Mouse (Mus musculus) forebrain, embryonic 10.5 days (tissue): ENCODE results near the gene Frem3. TPM values are rescaled to one million over a fixed set of nuclear protein-coding genes. Genes with fewer than 3 reads are reported as not detected.

ENCODE experiments used
- DNase-seq: peaks from one replicate; pipeline ENCODE4 v3.0.0-alpha.2; 2017; ENCODE audit warnings: low spot score; ENCODE audit errors: extremely low spot score
- H3K27ac ChIP-seq: fragments of 300-500 bp; sonication (generic); 2 replicates; pipeline ENCODE4 v1.5.1; 2016; ENCODE audit warnings: mild to moderate bottlenecking
- H3K27me3 ChIP-seq: fragments of 300-500 bp; sonication (generic); 2 replicates; pipeline ENCODE4 v1.6.1; 2016; ENCODE audit warnings: mild to moderate bottlenecking; ENCODE audit not compliant: poor library complexity, severe bottlenecking
- H3K36me3 ChIP-seq: fragments of 300-500 bp; sonication (generic); replicated peaks from 2 replicates; pipeline ENCODE4 v1.6.1; 2016; ENCODE audit warnings: mild to moderate bottlenecking, moderate library complexity
- H3K4me1 ChIP-seq: fragments of 300-500 bp; sonication (generic); 2 replicates; pipeline ENCODE4 v1.6.1; 2016
- H3K4me3 ChIP-seq: fragments of 300-500 bp; sonication (generic); 2 replicates; pipeline ENCODE4 v1.5.1; 2016; ENCODE audit warnings: mild to moderate bottlenecking, moderate library complexity
- H3K9me3 ChIP-seq: fragments of 300-500 bp; sonication (generic); 2 replicates; pipeline ENCODE4 v1.6.1; 2016; ENCODE audit warnings: mild to moderate bottlenecking, moderate library complexity
- WGBS: fragments of 180-500 bp; shearing (Covaris S2); methylation state at CpG from one replicate; pipeline ENCODE4 v1.1.7; 2016; 5-methylcytosine and 5-hydroxymethylcytosine counted together
- polyA plus RNA-seq: library from polyadenylated mRNA; unstranded; fragments of >200 nt; fragmentation: Nextera tagmentation; extraction: Ambion mirVana; gene quantifications from 2 replicates; pipeline ENCODE4 v1.2.1, GENCODE M21; 2016

Frem3 gene
- polyA plus RNA-seq, 1 experiment from 2014 or later, result not detected

- Histone ChIP-seq H3K4me1 (peaks cover 9% of the 10 kb centered on the region), H3K27me3 (no peaks in the 10 kb centered on the region), H3K9me3 (no peaks in the 10 kb centered on the region), H3K27ac (no peak overlapping the region), H3K36me3 (no peaks in the 10 kb centered on the region), H3K4me3 (no peak overlapping the region)
- 58% methylated on average over 3 of the region's 3 CpGs for WGBS
- DNase-seq, result no peak
Measured at GRCm38 (mm10) chr8:80619787-80620186, 8.9 kb downstream of the Frem3 start.

GRCm38 (mm10) chr8:80647394-80647793 lies 36.5 kb downstream of the Frem3 start:
- Histone ChIP-seq H3K36me3 (no peaks in the 10 kb centered on the region), H3K4me3 (no peak overlapping the region), H3K4me1 (no peaks in the 10 kb centered on the region), H3K27me3 (no peaks in the 10 kb centered on the region), H3K27ac (no peak overlapping the region), H3K9me3 (no peaks in the 10 kb centered on the region)
- 81% methylated on average over 6 of the region's 6 CpGs for WGBS
- no peak for DNase-seq

DNA sequence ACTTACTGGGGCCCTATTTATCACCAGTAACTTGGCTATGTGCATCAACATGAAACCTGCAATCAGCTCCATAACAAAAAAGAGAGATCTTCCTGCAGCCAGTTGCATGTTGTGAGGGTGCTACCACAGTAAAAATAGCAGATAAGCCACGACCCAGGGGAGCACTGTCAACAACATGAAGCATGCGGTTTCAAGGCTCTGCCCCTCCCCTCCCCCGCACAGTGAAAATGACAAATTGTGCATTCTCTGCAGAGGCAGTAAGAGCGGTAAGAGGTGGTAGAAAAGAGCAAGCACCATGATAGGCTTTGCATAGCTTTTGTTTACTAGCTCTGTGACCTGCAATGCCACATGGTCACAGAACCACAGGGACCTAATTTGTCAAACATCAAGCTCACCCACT lies 46.8 kb downstream of the Frem3 start:
- H3K9me3 ChIP-seq, result no peaks in the 10 kb centered on the region
- no peaks in the 10 kb centered on the region for H3K27me3 ChIP-seq
- no peak overlapping the region for H3K4me3 ChIP-seq
- H3K27ac ChIP-seq, result no peak overlapping the region
- DNase-seq, result no peak
- no peaks in the 10 kb centered on the region for H3K36me3 ChIP-seq
- 64% methylated on average over 4 of the region's 4 CpGs for WGBS
- peaks cover 4% of the 10 kb centered on the region; the same call in 1 of the 2 replicates for H3K4me1 ChIP-seq

GRCm38 (mm10) chr8:80661055-80661454 lies 50.2 kb downstream of the Frem3 start:
- Histone ChIP-seq H3K27ac (no peak overlapping the region), H3K27me3 (no peaks in the 10 kb centered on the region), H3K9me3 (no peaks in the 10 kb centered on the region), H3K36me3 (no peaks in the 10 kb centered on the region), H3K4me3 (no peak overlapping the region), H3K4me1 (peaks cover 4% of the 10 kb centered on the region; the same call in 1 of the 2 replicates)
- 81% methylated on average over 4 of the region's 4 CpGs for whole genome bisulfite sequencing
- DNase-seq, result no peak

- WGBS, result 86% methylated on average over 3 of the region's 3 CpGs
- H3K4me3 ChIP-seq, result no peak overlapping the region
Measured at GRCm38 (mm10) chr8:80663476-80663875, 52.6 kb downstream of the Frem3 start.

GRCm38 (mm10) chr8:80669277-80669901 lies 58.5 kb downstream of the Frem3 start:
- Histone ChIP-seq H3K4me1 (no peaks in the 10 kb centered on the region), H3K27ac (no peak overlapping the region), H3K36me3 (no peaks in the 10 kb centered on the region), H3K4me3 (no peak overlapping the region), H3K9me3 (no peaks in the 10 kb centered on the region), H3K27me3 (no peaks in the 10 kb centered on the region)
- 80% methylated on average over 17 of the region's 17 CpGs for WGBS
- no peak for DNase-seq

More at GRCm38 (mm10) chr8:80663476-80663875, 52.6 kb downstream of the Frem3 start:
- Histone ChIP-seq H3K4me1 (no peaks in the 10 kb centered on the region), H3K36me3 (no peaks in the 10 kb centered on the region), H3K27me3 (no peaks in the 10 kb centered on the region), H3K9me3 (no peaks in the 10 kb centered on the region), H3K27ac (no peak overlapping the region)
- DNase-seq, result no peak

- DNase-seq, result no peak
- Histone ChIP-seq H3K27me3 (no peaks in the 10 kb centered on the region), H3K4me1 (no peaks in the 10 kb centered on the region), H3K4me3 (no peak overlapping the region), H3K36me3 (no peaks in the 10 kb centered on the region), H3K27ac (no peak overlapping the region), H3K9me3 (no peaks in the 10 kb centered on the region)
- WGBS, result 87% methylated on average over 5 of the region's 5 CpGs
Measured at GRCm38 (mm10) chr8:80682594-80682993, 71.7 kb downstream of the Frem3 start.

DNA sequence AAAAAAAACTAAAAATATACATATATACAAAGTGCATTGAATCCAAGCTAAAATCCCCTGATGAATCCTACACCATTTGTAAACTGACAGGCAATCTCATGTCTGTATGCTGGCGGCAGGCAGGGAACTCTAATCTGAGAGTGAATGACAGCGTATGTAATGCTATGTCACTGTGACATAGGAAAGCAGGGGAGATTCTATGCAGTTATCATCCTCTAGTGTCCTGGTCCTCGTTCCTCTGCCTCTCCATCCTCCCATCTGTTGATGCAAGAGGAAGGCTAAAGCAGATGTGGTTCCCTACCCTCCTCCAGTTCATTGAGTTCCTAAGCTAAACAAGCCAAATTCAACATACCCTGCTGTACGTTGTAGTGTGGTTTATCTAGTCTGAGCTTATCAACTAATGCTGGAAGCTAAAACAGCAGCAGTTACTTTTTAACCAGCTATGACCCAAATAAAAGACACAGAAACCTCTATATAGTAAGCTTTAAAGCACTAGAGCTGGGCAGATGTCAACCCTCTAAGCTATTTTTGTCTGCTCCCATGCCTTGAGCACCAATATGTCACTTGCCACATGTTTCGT lies 73.0 kb downstream of the Frem3 start:
- no peaks in the 10 kb centered on the region for H3K36me3 ChIP-seq
- no peaks in the 10 kb centered on the region for H3K4me1 ChIP-seq
- H3K27me3 ChIP-seq, result no peaks in the 10 kb centered on the region
- no peak overlapping the region for H3K27ac ChIP-seq
- H3K4me3 ChIP-seq, result no peak overlapping the region
- WGBS, result 89% methylated on average over 5 of the region's 5 CpGs
- DNase-seq, result no peak
- no peaks in the 10 kb centered on the region for H3K9me3 ChIP-seq

DNA sequence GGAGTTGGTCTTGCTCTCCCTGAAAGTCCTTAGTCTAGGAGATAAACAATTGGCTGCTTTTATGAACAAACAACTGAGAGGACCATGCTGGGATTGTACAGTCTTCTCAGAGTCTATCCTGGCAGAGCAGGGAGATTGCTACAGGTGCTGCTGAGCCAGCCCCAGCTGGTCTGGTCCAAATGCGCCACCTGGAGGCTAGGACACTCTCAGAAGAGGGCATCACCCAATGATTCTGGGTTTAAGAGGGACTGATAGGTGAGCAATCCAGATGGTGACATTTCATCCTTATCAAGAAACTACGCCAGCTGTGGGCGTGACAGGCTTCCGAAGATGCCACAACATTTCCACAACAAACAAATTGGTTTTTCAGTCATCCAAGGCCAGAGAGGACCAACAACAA lies 77.3 kb downstream of the Frem3 start:
- H3K4me3 ChIP-seq, result no peak overlapping the region
- DNase-seq, result peak; percentile 39
- no peak overlapping the region for H3K27ac ChIP-seq
- WGBS, result 66% methylated on average over 4 of the region's 4 CpGs
- H3K9me3 ChIP-seq, result no peaks in the 10 kb centered on the region
- no peaks in the 10 kb centered on the region for H3K27me3 ChIP-seq
- H3K36me3 ChIP-seq, result no peaks in the 10 kb centered on the region
- no peaks in the 10 kb centered on the region for H3K4me1 ChIP-seq

GRCm38 (mm10) chr8:80710670-80711400 lies 100.0 kb downstream of the Frem3 start:
- 0 out of 2 replicates have a peak, but pooled peaks cover 5% of the 10 kb centered on the region for H3K9me3 ChIP-seq
- peaks cover 100% of the 10 kb centered on the region for H3K36me3 ChIP-seq
- DNase-seq, result no peak
- WGBS, result 80% methylated on average over 4 of the region's 4 CpGs
- H3K4me1 ChIP-seq, result no peaks in the 10 kb centered on the region
- no peaks in the 10 kb centered on the region for H3K27me3 ChIP-seq
- H3K27ac ChIP-seq, result no peak overlapping the region
- H3K4me3 ChIP-seq, result no peak overlapping the region

DNA sequence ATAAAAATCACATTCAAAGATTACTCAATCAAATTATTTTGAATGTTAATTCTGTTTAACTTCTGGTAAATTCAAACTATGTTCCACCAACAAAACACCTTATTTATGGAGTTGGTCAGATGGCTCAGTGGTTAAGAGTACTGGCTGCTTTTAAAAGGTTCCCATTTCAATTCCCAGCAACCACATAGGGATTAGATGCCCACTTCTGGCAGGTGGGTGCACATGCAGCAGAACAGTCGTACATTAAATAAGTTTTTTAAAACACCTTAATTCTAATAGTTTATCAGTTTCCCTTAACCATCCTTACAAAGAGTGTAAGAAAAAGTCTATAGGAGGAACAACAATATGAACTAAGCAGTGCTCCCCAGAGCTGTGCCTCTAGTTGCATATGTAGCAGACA lies 103.6 kb downstream of the Frem3 start:
- WGBS, result 84% methylated on average over 1 of the region's 1 CpGs

GRCm38 (mm10) chr8:80732326-80732725 lies 121.4 kb downstream of the Frem3 start:
- Histone ChIP-seq H3K27me3 (no peaks in the 10 kb centered on the region), H3K4me1 (peaks cover 5% of the 10 kb centered on the region), H3K4me3 (no peak overlapping the region), H3K27ac (no peak overlapping the region), H3K9me3 (no peaks in the 10 kb centered on the region), H3K36me3 (peaks cover 90% of the 10 kb centered on the region)
- DNase-seq, result no peak

More for the DNA sequence above, 103.6 kb downstream of the Frem3 start:
- H3K4me1 ChIP-seq, result no peaks in the 10 kb centered on the region
- H3K4me3 ChIP-seq, result no peak overlapping the region
- no peaks in the 10 kb centered on the region for H3K27me3 ChIP-seq
- DNase-seq, result no peak
- no peak overlapping the region for H3K27ac ChIP-seq
- peaks cover 99% of the 10 kb centered on the region for H3K36me3 ChIP-seq
- H3K9me3 ChIP-seq, result 0 out of 2 replicates have a peak, but pooled peaks cover 5% of the 10 kb centered on the region

DNA sequence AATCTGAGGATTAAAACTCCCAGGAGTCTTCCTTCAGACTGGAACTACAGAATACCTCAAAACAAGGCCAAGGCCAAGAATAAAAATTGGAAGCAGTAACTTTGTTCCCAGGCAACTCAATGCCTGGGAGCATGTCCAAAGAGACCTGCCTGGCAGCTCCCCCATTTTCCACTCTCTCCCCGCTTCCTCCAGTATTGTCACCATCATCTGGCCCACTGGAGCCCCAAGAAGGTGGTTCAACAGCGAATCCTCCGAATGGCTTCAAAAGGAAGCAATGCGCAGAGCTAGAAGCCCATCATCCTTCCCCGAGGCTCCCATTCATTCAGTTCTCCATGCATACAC lies 127.1 kb downstream of the Frem3 start:
- WGBS, result under 1% methylated on average over 5 of the region's 5 CpGs
- peak overlapping the region; percentile 84 for H3K4me3 ChIP-seq

More for the DNA sequence above, 127.1 kb downstream of the Frem3 start:
- Histone ChIP-seq H3K27ac (peak overlapping the region; percentile 98), H3K36me3 (peaks cover 33% of the 10 kb centered on the region), H3K4me1 (peaks cover 17% of the 10 kb centered on the region), H3K9me3 (no peaks in the 10 kb centered on the region), H3K27me3 (no peaks in the 10 kb centered on the region)
- no peak for DNase-seq
